Mouse (Mus musculus): ENCODE measurements at regions not wholly inside any gene's neighbourhood (a gene's known extent, or its start where the extent isn't known, plus 50 kb on each side); places are given as distances from the start of the nearest gene placed in this dataset.

DNA sequence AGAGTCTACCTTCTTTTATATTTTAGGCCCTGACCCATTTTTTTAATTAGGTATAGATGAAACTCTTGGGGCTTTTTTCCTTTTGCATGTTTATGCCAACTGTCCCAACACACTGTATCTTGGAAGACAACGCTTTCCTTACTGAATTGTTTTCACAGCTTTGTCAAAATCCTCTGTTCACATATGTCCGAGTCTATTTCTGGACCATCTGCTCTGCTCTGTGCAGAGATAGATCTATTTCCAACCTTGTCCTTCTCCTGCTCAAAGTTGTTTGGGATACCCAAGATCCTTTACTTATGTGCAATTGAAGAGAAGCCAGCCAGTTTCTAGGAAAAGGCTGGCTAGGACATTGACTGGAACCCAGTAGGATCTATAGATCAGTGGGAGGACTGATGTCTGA, 403.6 kb upstream of the Zdhhc25 start:
- no peak for DNase-seq (ENCODE audit: low spot score in 2 of 2)

- DNase-seq (ENCODE audit: low spot score in 2 of 2) = no peak
Observed at GRCm38 (mm10) chr15:88202736-88203135, 397.4 kb upstream of the Zdhhc25 start.

DNA sequence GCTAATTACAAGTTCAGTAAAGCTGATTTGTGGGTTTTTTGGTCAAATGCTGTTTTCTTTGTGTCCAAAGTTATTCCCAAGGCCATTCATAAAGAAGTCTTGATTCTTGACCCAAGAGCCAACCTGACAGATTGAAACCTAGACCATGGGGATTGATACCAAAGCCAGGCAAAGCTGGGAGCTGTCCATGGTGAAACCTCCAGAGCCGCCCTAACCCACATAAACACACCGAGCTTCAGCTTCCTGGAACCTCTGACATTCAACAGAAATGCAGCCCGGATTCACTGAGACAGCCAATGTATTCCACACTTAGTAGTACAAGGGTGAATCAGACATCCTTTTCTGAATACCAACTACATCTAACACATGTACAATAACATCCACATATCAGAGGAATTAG, 386.7 kb upstream of the Zdhhc25 start:
- DNase-seq (ENCODE audit: low spot score in 2 of 2) = no peak

GRCm38 (mm10) chr15:88214286-88214685, 385.8 kb upstream of the Zdhhc25 start:
- DNase-seq (ENCODE audit: low spot score in 2 of 2) = no peak

DNA sequence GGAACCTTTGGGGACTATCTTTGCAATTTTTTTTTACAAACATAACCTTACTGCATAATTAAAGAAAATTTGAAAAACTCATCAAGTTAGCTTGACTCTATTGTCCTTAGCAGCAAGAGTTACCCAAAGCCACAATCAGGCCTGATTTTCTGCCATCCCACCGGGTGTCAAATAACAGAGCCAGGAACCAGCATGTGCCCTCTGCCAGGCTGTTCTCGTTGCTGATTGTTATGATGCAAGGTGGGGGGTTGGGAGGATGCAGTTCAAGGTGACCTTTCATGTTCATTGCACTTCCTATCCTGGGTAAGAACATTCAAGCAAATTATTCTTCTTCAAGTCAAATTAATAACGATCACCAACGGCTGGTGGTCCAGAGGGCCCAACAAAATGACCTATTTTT, 370.6 kb upstream of the Zdhhc25 start:
- no peak for DNase-seq (ENCODE audit: low spot score in 2 of 2)

GRCm38 (mm10) chr15:88244606-88245005, 355.5 kb upstream of the Zdhhc25 start:
- no peak for DNase-seq (ENCODE audit: low spot score in 2 of 2)

- no peak for DNase-seq (ENCODE audit: low spot score in 2 of 2)
Observed at GRCm38 (mm10) chr15:88245496-88246246, 354.4 kb upstream of the Zdhhc25 start.

GRCm38 (mm10) chr15:88247974-88248625, 352.0 kb upstream of the Zdhhc25 start:
- peak; percentile 82 to 84 for DNase-seq (ENCODE audit: low spot score in 2 of 2)

DNA sequence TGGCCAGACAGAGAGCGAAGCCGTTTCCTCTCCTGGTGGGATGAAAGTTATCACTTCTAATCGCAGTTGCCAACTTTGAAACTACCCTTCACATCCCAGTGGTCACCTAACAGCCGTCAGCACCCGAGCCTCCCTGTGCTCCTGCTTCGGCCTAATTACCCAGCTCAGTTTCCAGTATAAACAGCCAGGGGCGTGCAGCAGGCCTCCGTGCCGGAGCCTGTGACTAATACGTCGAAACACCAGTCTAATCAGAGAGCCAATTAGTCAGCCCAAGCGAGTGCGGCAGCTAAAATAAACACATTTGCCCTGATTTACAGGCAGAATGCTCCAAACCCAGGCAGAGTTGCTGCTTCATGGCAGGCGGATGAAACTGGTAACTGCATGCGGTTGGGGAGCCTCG, 312.1 kb upstream of the Zdhhc25 start:
- no peak for DNase-seq (ENCODE audit: low spot score in 2 of 2)

DNA sequence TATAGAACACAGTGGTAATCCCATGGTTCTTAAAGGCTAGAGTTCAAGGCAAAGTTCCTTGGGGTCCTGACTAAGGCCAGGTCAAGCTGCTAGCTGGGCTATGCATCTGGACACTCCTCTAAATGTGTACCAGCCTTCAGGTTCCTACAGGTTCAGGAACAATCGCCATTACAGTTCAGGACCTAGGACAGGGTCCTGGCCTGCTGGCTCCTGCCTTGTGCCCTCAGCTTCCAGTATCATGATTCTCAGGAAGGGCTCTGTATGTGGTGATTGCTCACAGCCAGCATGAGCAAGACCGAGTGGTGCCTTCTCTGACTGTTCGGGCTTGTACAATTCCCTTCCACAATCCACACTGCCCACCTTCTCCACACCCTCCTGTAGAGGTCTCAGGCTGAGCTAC, 311.4 kb upstream of the Zdhhc25 start:
- DNase-seq (ENCODE audit: low spot score in 2 of 2) = no peak

- no peak for DNase-seq (ENCODE audit: low spot score in 2 of 2)
Observed at GRCm38 (mm10) chr15:88290740-88291363, 309.2 kb upstream of the Zdhhc25 start.

- no peak for DNase-seq (ENCODE audit: low spot score in 2 of 2)
Observed at GRCm38 (mm10) chr15:88299061-88299460, 301.0 kb upstream of the Zdhhc25 start.

DNA sequence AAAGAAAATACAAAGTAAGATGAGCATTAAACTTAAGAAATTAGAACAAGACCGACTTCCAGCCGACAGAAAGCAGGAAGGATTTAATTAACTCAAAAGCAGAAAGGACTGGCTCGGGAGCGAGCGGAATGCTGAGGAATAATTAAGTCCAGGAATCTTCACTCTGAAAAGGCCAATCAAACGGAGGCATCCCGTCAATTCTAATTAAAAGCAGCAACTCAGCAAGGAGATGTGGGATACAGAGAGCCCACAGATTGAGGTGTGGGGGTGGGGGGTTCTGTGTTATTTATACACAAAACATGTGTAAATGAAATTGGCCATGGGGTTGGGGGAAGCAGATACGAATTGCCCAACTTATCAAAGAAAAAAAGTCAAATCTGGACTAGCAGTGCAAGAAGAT, 288.9 kb upstream of the Zdhhc25 start:
- no peak for DNase-seq (ENCODE audit: low spot score in 2 of 2)

- DNase-seq (ENCODE audit: low spot score in 2 of 2) = no peak
Observed at GRCm38 (mm10) chr15:88314810-88315459, 285.2 kb upstream of the Zdhhc25 start.

- no peak for DNase-seq (ENCODE audit: low spot score in 2 of 2)
Observed at GRCm38 (mm10) chr15:88318048-88318447, 282.1 kb upstream of the Zdhhc25 start.

DNA sequence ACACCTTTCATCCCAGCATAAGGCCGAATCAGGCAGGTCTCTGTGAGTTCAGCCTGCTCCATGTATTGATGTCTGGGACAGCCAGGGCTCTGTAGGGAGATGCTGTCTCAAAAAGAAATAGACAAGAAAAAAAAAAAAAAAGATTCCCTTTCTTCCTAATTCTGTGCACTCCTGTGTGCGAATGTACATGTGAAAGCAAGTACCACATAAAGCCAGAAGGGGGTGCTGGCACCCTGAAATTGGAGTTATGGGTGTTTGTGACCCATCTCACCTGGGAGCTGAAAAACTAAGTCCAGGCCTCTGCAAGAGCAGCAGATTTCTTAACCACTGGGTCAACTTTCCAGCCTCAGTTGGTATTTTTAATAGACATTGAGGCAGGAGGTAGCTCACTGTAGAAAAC, 280.6 kb upstream of the Zdhhc25 start:
- no peak for DNase-seq (ENCODE audit: low spot score in 2 of 2)

- DNase-seq (ENCODE audit: low spot score in 2 of 2) = no peak
Observed at GRCm38 (mm10) chr15:88323584-88324375, 276.3 kb upstream of the Zdhhc25 start.

DNA sequence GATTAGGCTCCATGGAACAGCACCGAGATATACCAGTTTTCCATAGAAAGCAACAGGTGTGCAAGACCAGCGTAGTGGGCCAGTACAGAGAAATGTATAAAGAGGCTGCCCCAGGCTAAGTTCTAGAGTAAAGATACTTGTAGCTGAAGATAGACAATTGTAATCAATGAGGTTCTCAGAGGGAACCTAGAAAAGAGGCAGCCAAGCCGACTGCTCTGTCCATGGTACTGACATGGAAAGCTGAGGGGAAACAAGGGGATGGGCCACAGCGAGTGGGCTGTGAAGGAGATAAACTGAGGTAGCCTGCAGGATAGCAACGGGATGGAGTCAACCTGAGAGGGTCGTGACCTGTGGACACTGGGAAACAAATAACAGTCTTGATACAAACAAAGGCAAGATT, 275.0 kb upstream of the Zdhhc25 start:
- no peak for DNase-seq (ENCODE audit: low spot score in 2 of 2)

GRCm38 (mm10) chr15:88353206-88353605, 246.9 kb upstream of the Zdhhc25 start:
- DNase-seq (ENCODE audit: low spot score in 2 of 2) = no peak

DNA sequence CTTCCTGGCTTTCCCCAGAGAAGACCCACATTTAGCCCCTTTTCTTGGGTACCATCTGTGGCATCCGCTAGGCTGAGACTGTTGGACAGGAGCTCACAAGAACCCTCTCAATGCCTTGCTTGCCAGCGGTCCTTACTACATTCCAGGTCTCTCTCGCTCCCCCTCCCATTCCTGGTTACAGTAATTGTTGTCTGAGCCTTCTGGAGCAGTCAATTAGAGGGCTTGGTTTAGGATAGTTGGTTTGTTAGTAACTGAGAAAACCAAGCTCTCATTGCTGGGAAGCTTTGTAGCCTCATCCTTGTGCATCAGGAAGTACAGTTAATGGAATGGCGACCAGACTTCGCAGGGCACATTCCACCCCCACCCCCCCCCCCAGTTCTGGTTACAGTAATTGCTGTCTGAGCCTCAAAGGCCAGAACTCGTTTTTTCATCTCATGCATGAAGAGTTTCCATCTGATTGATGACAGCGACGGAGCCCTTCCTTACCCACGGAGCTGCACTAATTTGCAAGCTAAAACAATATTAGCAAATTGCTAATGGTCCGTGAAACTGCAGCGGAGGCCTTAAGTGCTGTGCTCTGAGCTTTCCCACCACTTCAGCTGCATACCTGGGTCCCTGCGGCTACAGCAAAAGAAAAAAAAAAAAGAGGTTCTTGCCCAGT, 239.6 kb upstream of the Zdhhc25 start:
- DNase-seq (ENCODE audit: low spot score in 2 of 2) = no peak

GRCm38 (mm10) chr15:88361351-88361750, 238.8 kb upstream of the Zdhhc25 start:
- DNase-seq (ENCODE audit: low spot score in 2 of 2) = no peak

Measured in gastrocnemius, postnatal 4 days (tissue).